Mouse (Mus musculus) megakaryocyte progenitor cell, adult 5-6 weeks (primary cell): Measurements from ENCODE around the gene Plet1. TPM values are rescaled to one million over a fixed set of nuclear protein-coding genes. Genes with fewer than 3 reads are reported as not detected.

ENCODE experiments used
- ATAC-seq: replicated peaks from 2 replicates; pipeline ENCODE4 v1.8.0; 2016; ENCODE audit warnings: mild to moderate bottlenecking, moderate TSS enrichment, inconsistent platforms; ENCODE audit not compliant: poor library complexity
- total RNA-seq, 2 experiments: library from RNA; stranded (forward) in 1 of 2; stranded (reverse) in 1 of 2; fragments of 157-497, 149-512 nt in 1 of 2; fragments of 200-1000 nt in 1 of 2; gene quantifications; 2 replicates each; pipeline versions ENCODE4 v1.2.3 to v1.2.4; 2015 to 2017

Plet1 gene
- total RNA-seq, 2 experiments from 2014 or later = 0.35 to 0.54 TPM

GRCm38 (mm10) chr9:50495405-50496150 lies 1.3 kb downstream of the Plet1 start:
- no peak for ATAC-seq

- ATAC-seq = no peak
These were observed 1.8 kb downstream of the Plet1 start for GRCm38 (mm10) chr9:50496151-50496505.

- peak; percentile 22 for ATAC-seq
These were observed 2.2 kb downstream of the Plet1 start for GRCm38 (mm10) chr9:50496546-50496945.

GRCm38 (mm10) chr9:50497076-50497475 lies 2.8 kb downstream of the Plet1 start:
- ATAC-seq = no peak

GRCm38 (mm10) chr9:50497536-50497935 lies 3.2 kb downstream of the Plet1 start:
- no peak for ATAC-seq

GRCm38 (mm10) chr9:50498815-50499214 lies 4.5 kb downstream of the Plet1 start:
- ATAC-seq = peak; percentile 50

GRCm38 (mm10) chr9:50499781-50500180 lies 5.5 kb downstream of the Plet1 start:
- ATAC-seq = no peak

- ATAC-seq = no peak
These were observed 6.2 kb downstream of the Plet1 start for GRCm38 (mm10) chr9:50500467-50500973.

GRCm38 (mm10) chr9:50500974-50501501 lies 6.7 kb downstream of the Plet1 start:
- peak; percentile 65 for ATAC-seq

GRCm38 (mm10) chr9:50502949-50503348 lies 8.6 kb downstream of the Plet1 start:
- peak; percentile 42 for ATAC-seq

GRCm38 (mm10) chr9:50505405-50505804 lies 11.1 kb downstream of the Plet1 start:
- no peak for ATAC-seq

GRCm38 (mm10) chr9:50507570-50507969 lies 13.2 kb downstream of the Plet1 start:
- ATAC-seq = no peak

GRCm38 (mm10) chr9:50515462-50515861 lies 21.1 kb downstream of the Plet1 start:
- ATAC-seq = no peak

GRCm38 (mm10) chr9:50518781-50519180 lies 24.5 kb downstream of the Plet1 start:
- peak; percentile 56; the same call in 1 of the 2 replicates for ATAC-seq

- ATAC-seq = peak; percentile 80
These were observed 26.4 kb downstream of the Plet1 start for GRCm38 (mm10) chr9:50520748-50521147.

GRCm38 (mm10) chr9:50521562-50521961 lies 27.2 kb downstream of the Plet1 start:
- no peak for ATAC-seq

- peak; percentile 54 for ATAC-seq
These were observed 28.2 kb downstream of the Plet1 start for GRCm38 (mm10) chr9:50522574-50522973.

GRCm38 (mm10) chr9:50524936-50525335 lies 30.6 kb downstream of the Plet1 start:
- ATAC-seq = no peak

- no peak for ATAC-seq
These were observed 31.3 kb downstream of the Plet1 start for GRCm38 (mm10) chr9:50525585-50525984.

GRCm38 (mm10) chr9:50527860-50528259 lies 33.5 kb downstream of the Plet1 start:
- peak; percentile 23; the same call in 1 of the 2 replicates for ATAC-seq

- peak; percentile 78 for ATAC-seq
These were observed 34.1 kb downstream of the Plet1 start, which contains the start of gene Pts for GRCm38 (mm10) chr9:50528293-50528892. TSS of gene Pts (minus strand) at chr9:50528724.

- no peak for ATAC-seq
These were observed 36.6 kb downstream of the Plet1 start for GRCm38 (mm10) chr9:50530890-50531289.
